Mouse (Mus musculus): ENCODE data around the gene Scgb3a1. TPM values are rescaled to one million over a fixed set of nuclear protein-coding genes. Genes with fewer than 3 reads are reported as not detected.

The Scgb3a1 gene
- polyA plus RNA-seq, 1 experiment from 2014 or later: 1.1 TPM

GRCm38 (mm10) chr11:49632256-49632655 is 31.2 kb upstream of the Scgb3a1 start:
- 0 out of 2 replicates have a peak, but pooled peaks have one; percentile 12 for ATAC-seq (replicated peaks; ENCODE audit: insufficient number of reproducible peaks, low FRiP score, low TSS enrichment)
- no peak overlapping the region for H3K27ac ChIP-seq (ENCODE audit: low read depth, low read length)

GRCm38 (mm10) chr11:49634101-49634500 is 29.3 kb upstream of the Scgb3a1 start:
- H3K9ac ChIP-seq (ENCODE audit: low read depth, low read length): no peak overlapping the region
- no peaks in the 10 kb centered on the region for H3K36me3 ChIP-seq (ENCODE audit: control insufficient read depth, insufficient read depth, low read length)
- peaks cover 10% of the 10 kb centered on the region for H3K4me1 ChIP-seq (ENCODE audit: control insufficient read depth, insufficient read depth, low read length)
- ATAC-seq (replicated peaks; ENCODE audit: insufficient number of reproducible peaks, low FRiP score, low TSS enrichment): no peak
- peak overlapping the region; percentile 18; the same call in 1 of the 2 replicates for H3K4me3 ChIP-seq (ENCODE audit: low read depth, low read length)
- H3K4me2 ChIP-seq: peak overlapping the region; percentile 34
- no peak overlapping the region for H3K27ac ChIP-seq (ENCODE audit: low read depth, low read length)
- no peaks in the 10 kb centered on the region for H3K9me3 ChIP-seq (replicated peaks; ENCODE audit: control insufficient read depth, low read length)
- WGBS (ENCODE audit: insufficient replicate concordance): 23% methylated on average over 22 of the region's 22 CpGs
- peaks cover 49% of the 10 kb centered on the region for H3K27me3 ChIP-seq (ENCODE audit: control insufficient read depth, insufficient read depth, low read length)

More at GRCm38 (mm10) chr11:49632256-49632655, 31.2 kb upstream of the Scgb3a1 start:
- no peak overlapping the region for H3K9ac ChIP-seq (ENCODE audit: low read depth, low read length)
- no peaks in the 10 kb centered on the region for H3K9me3 ChIP-seq (replicated peaks; ENCODE audit: control insufficient read depth, low read length)
- H3K27me3 ChIP-seq (ENCODE audit: control insufficient read depth, insufficient read depth, low read length): peaks cover 45% of the 10 kb centered on the region
- no peak overlapping the region for H3K4me3 ChIP-seq (ENCODE audit: low read depth, low read length)
- H3K4me1 ChIP-seq (ENCODE audit: control insufficient read depth, insufficient read depth, low read length): peaks cover 10% of the 10 kb centered on the region
- no peak overlapping the region for H3K4me2 ChIP-seq
- 49% methylated on average over 2 of the region's 2 CpGs for WGBS (ENCODE audit: insufficient replicate concordance)
- no peaks in the 10 kb centered on the region for H3K36me3 ChIP-seq (ENCODE audit: control insufficient read depth, insufficient read depth, low read length)

- H3K9ac ChIP-seq (ENCODE audit: low read depth, low read length): no peak overlapping the region
- H3K9me3 ChIP-seq (replicated peaks; ENCODE audit: control insufficient read depth, low read length): no peaks in the 10 kb centered on the region
- H3K4me1 ChIP-seq (ENCODE audit: control insufficient read depth, insufficient read depth, low read length): peaks cover 10% of the 10 kb centered on the region
- H3K36me3 ChIP-seq (ENCODE audit: control insufficient read depth, insufficient read depth, low read length): no peaks in the 10 kb centered on the region
- no peak overlapping the region for H3K27ac ChIP-seq (ENCODE audit: low read depth, low read length)
- no peak overlapping the region for H3K4me2 ChIP-seq
- no peak for ATAC-seq (replicated peaks; ENCODE audit: insufficient number of reproducible peaks, low FRiP score, low TSS enrichment)
- WGBS (ENCODE audit: insufficient replicate concordance): 69% methylated on average over 6 of the region's 6 CpGs
- H3K27me3 ChIP-seq (ENCODE audit: control insufficient read depth, insufficient read depth, low read length): peaks cover 49% of the 10 kb centered on the region
- no peak overlapping the region for H3K4me3 ChIP-seq (ENCODE audit: low read depth, low read length)
Measured at GRCm38 (mm10) chr11:49635671-49636070, 27.7 kb upstream of the Scgb3a1 start.

- Histone ChIP-seq H3K4me3 (ENCODE audit: low read depth, low read length) (no peak overlapping the region), H3K4me1 (ENCODE audit: control insufficient read depth, insufficient read depth, low read length) (peaks cover 10% of the 10 kb centered on the region)
Measured at GRCm38 (mm10) chr11:49636449-49636848, 27.0 kb upstream of the Scgb3a1 start.

GRCm38 (mm10) chr11:49645677-49646076 is 17.7 kb upstream of the Scgb3a1 start:
- H3K4me3 ChIP-seq (ENCODE audit: low read depth, low read length): no peak overlapping the region
- H3K4me2 ChIP-seq: no peak overlapping the region
- 50% methylated on average over 8 of the region's 8 CpGs for WGBS (ENCODE audit: insufficient replicate concordance)
- H3K27ac ChIP-seq (ENCODE audit: low read depth, low read length): no peak overlapping the region
- H3K27me3 ChIP-seq (ENCODE audit: control insufficient read depth, insufficient read depth, low read length): no peaks in the 10 kb centered on the region
- no peak for ATAC-seq (replicated peaks; ENCODE audit: insufficient number of reproducible peaks, low FRiP score, low TSS enrichment)
- H3K4me1 ChIP-seq (ENCODE audit: control insufficient read depth, insufficient read depth, low read length): peaks cover 4% of the 10 kb centered on the region
- no peak overlapping the region for H3K9ac ChIP-seq (ENCODE audit: low read depth, low read length)
- H3K9me3 ChIP-seq (replicated peaks; ENCODE audit: control insufficient read depth, low read length): no peaks in the 10 kb centered on the region
- no peaks in the 10 kb centered on the region for H3K36me3 ChIP-seq (ENCODE audit: control insufficient read depth, insufficient read depth, low read length)

More at GRCm38 (mm10) chr11:49636449-49636848, 27.0 kb upstream of the Scgb3a1 start:
- Histone ChIP-seq H3K27me3 (ENCODE audit: control insufficient read depth, insufficient read depth, low read length) (peaks cover 49% of the 10 kb centered on the region), H3K27ac (ENCODE audit: low read depth, low read length) (no peak overlapping the region), H3K4me2 (peak overlapping the region; percentile 45), H3K36me3 (ENCODE audit: control insufficient read depth, insufficient read depth, low read length) (no peaks in the 10 kb centered on the region), H3K9me3 (replicated peaks; ENCODE audit: control insufficient read depth, low read length) (no peaks in the 10 kb centered on the region), H3K9ac (ENCODE audit: low read depth, low read length) (no peak overlapping the region)
- WGBS (ENCODE audit: insufficient replicate concordance): 6% methylated on average over 11 of the region's 11 CpGs
- no peak for ATAC-seq (replicated peaks; ENCODE audit: insufficient number of reproducible peaks, low FRiP score, low TSS enrichment)

- no peaks in the 10 kb centered on the region for H3K27me3 ChIP-seq (ENCODE audit: control insufficient read depth, insufficient read depth, low read length)
- ATAC-seq (replicated peaks; ENCODE audit: insufficient number of reproducible peaks, low FRiP score, low TSS enrichment): no peak
- H3K4me1 ChIP-seq (ENCODE audit: control insufficient read depth, insufficient read depth, low read length): peaks cover 13% of the 10 kb centered on the region
- no peak overlapping the region for H3K4me3 ChIP-seq (ENCODE audit: low read depth, low read length)
- peak overlapping the region; percentile 52 for H3K9ac ChIP-seq (ENCODE audit: low read depth, low read length)
- H3K9me3 ChIP-seq (replicated peaks; ENCODE audit: control insufficient read depth, low read length): no peaks in the 10 kb centered on the region
- peak overlapping the region; percentile 80 for H3K27ac ChIP-seq (ENCODE audit: low read depth, low read length)
- WGBS (ENCODE audit: insufficient replicate concordance): 50% methylated on average over 18 of the region's 18 CpGs
- H3K36me3 ChIP-seq (ENCODE audit: control insufficient read depth, insufficient read depth, low read length): no peaks in the 10 kb centered on the region
- peak overlapping the region; percentile 41; the same call in 1 of the 2 replicates for H3K4me2 ChIP-seq
Measured at GRCm38 (mm10) chr11:49650113-49650993, 13.1 kb upstream of the Scgb3a1 start.

GRCm38 (mm10) chr11:49650994-49651761 is 12.2 kb upstream of the Scgb3a1 start:
- WGBS (ENCODE audit: insufficient replicate concordance): 63% methylated on average over 16 of the region's 16 CpGs
- Histone ChIP-seq H3K4me1 (ENCODE audit: control insufficient read depth, insufficient read depth, low read length) (peaks cover 13% of the 10 kb centered on the region), H3K27ac (ENCODE audit: low read depth, low read length) (peak overlapping the region; percentile 80), H3K36me3 (ENCODE audit: control insufficient read depth, insufficient read depth, low read length) (no peaks in the 10 kb centered on the region), H3K4me3 (ENCODE audit: low read depth, low read length) (no peak overlapping the region; the same call in 1 of the 2 replicates), H3K9ac (ENCODE audit: low read depth, low read length) (peak overlapping the region; percentile 52), H3K9me3 (replicated peaks; ENCODE audit: control insufficient read depth, low read length) (no peaks in the 10 kb centered on the region), H3K27me3 (ENCODE audit: control insufficient read depth, insufficient read depth, low read length) (no peaks in the 10 kb centered on the region), H3K4me2 (peak overlapping the region; percentile 41)
- ATAC-seq (replicated peaks; ENCODE audit: insufficient number of reproducible peaks, low FRiP score, low TSS enrichment): peak; percentile 76

- no peak for ATAC-seq (replicated peaks; ENCODE audit: insufficient number of reproducible peaks, low FRiP score, low TSS enrichment)
- H3K4me2 ChIP-seq: no peak overlapping the region; the same call in 1 of the 2 replicates
- peaks cover 11% of the 10 kb centered on the region for H3K4me1 ChIP-seq (ENCODE audit: control insufficient read depth, insufficient read depth, low read length)
- no peaks in the 10 kb centered on the region for H3K27me3 ChIP-seq (ENCODE audit: control insufficient read depth, insufficient read depth, low read length)
- peak overlapping the region; percentile 80 for H3K27ac ChIP-seq (ENCODE audit: low read depth, low read length)
- no peak overlapping the region; the same call in 1 of the 2 replicates for H3K4me3 ChIP-seq (ENCODE audit: low read depth, low read length)
- H3K36me3 ChIP-seq (ENCODE audit: control insufficient read depth, insufficient read depth, low read length): no peaks in the 10 kb centered on the region
- peak overlapping the region; percentile 52; the same call in 1 of the 2 replicates for H3K9ac ChIP-seq (ENCODE audit: low read depth, low read length)
- H3K9me3 ChIP-seq (replicated peaks; ENCODE audit: control insufficient read depth, low read length): no peaks in the 10 kb centered on the region
- 75% methylated on average over 10 of the region's 10 CpGs for WGBS (ENCODE audit: insufficient replicate concordance)
Measured at GRCm38 (mm10) chr11:49651762-49652322, 11.6 kb upstream of the Scgb3a1 start.
